Mouse (Mus musculus) kidney, embryonic 15.5 days (tissue): ENCODE data around the gene Acot5. TPM values are rescaled to one million over a fixed set of nuclear protein-coding genes. Genes with fewer than 3 reads are reported as not detected.
"Not testable (repeated sequence)": the region's sequence is repeated elsewhere in the genome, so short reads cannot be mapped to it uniquely, and the experiment has no call there.

ENCODE experiments used
- ATAC-seq: fragments of 200-750 bp; cut with Nextera tagmentation; replicated peaks from 2 replicates; pipeline ENCODE4 v1.8.0; 2017; ENCODE audit warnings: moderate TSS enrichment; ENCODE audit not compliant: low FRiP score
- H3K27ac ChIP-seq: fragments of 300-500 bp; sonication (generic); 2 replicates; pipeline ENCODE4 v1.5.1; 2015; ENCODE audit warnings: mild to moderate bottlenecking, inconsistent platforms
- H3K27me3 ChIP-seq: fragments of 300-500 bp; sonication (generic); 2 replicates; pipeline ENCODE4 v1.6.1; 2015; ENCODE audit warnings: inconsistent platforms
- H3K36me3 ChIP-seq: fragments of 300-500 bp; sonication (generic); 2 replicates; pipeline ENCODE4 v1.6.1; 2015; ENCODE audit warnings: inconsistent platforms
- H3K4me1 ChIP-seq: fragments of 300-500 bp; sonication (generic); 2 replicates; pipeline ENCODE4 v1.6.1; 2015; ENCODE audit warnings: inconsistent platforms
- H3K4me2 ChIP-seq: fragments of 300-500 bp; sonication (generic); 2 replicates; pipeline ENCODE4 v1.6.1; 2015; ENCODE audit warnings: moderate library complexity, mild to moderate bottlenecking, inconsistent platforms
- H3K4me3 ChIP-seq: fragments of 300-500 bp; sonication (generic); replicated peaks from 2 replicates; pipeline ENCODE4 v1.5.1; 2015; ENCODE audit warnings: mild to moderate bottlenecking, inconsistent platforms
- H3K9ac ChIP-seq: fragments of 300-500 bp; sonication (generic); 2 replicates; pipeline ENCODE4 v1.6.1; 2015; ENCODE audit warnings: mild to moderate bottlenecking, inconsistent platforms
- H3K9me3 ChIP-seq: fragments of 300-500 bp; sonication (generic); replicated peaks from 2 replicates; pipeline ENCODE4 v1.6.1; 2016; ENCODE audit warnings: inconsistent platforms
- WGBS: fragments of 180-500 bp; shearing (Covaris S2); methylation state at CpG from one replicate; pipeline ENCODE4 v1.1.7; 2015; ENCODE audit warnings: mixed read lengths; 5-methylcytosine and 5-hydroxymethylcytosine counted together
- polyA plus RNA-seq: library from polyadenylated mRNA; unstranded; fragments of >200 nt; fragmentation: Nextera tagmentation; extraction: Ambion mirVana; gene quantifications from 2 replicates; pipeline ENCODE4 v1.2.1, GENCODE M21; 2015

Acot5 gene
- polyA plus RNA-seq, 1 experiment from 2014 or later: not detected

DNA sequence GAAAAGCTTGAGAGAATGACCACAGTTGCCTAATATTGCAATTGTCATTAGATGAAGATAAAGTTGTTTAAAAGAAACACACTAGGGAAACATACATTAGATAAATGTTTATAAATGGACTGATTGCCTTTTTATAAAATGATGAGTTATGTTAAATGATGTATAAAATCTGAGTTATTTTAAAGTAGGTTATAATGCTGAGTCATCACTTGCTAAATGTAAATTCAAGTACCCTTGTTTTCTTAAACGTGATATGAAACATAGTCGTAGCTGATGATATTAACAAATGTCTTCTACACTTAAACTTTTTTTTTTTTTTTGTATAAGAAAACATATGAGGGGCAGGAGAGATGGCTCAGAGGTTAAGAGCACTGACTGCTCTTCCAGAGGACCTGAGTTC, 5.3 kb upstream of the Acot5 start:
- Histone ChIP-seq H3K27ac (no peak overlapping the region), H3K27me3 (peaks cover 27% of the 10 kb centered on the region), H3K9ac (no peak overlapping the region), H3K36me3 (no peaks in the 10 kb centered on the region), H3K4me2 (no peak overlapping the region), H3K9me3 (no peaks in the 10 kb centered on the region), H3K4me3 (no peak overlapping the region), H3K4me1 (no peaks in the 10 kb centered on the region)
- WGBS: 85% methylated on average over 2 of the region's 2 CpGs
- no peak for ATAC-seq

DNA sequence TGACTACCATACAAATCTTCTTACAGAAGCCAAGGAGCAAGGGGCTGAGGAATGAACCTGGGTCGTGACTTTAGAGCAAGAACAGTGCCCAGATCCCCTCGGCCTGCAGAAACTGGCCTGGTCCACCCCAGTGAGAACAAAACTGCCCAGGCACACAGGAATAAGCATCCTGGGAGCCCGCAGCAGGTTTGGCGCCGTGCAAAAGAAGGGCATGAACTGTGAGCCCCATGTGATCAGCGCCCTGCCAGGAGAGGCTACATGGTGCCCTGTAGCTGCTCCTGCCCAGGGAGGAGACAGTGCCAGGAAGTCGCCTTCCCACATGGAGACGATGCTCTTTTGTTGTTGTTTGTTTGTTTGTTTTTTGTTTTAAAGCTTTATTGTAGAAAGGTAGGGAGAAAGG, 4.5 kb upstream of the Acot5 start:
- Histone ChIP-seq H3K4me3 (no peak overlapping the region), H3K9ac (no peak overlapping the region), H3K27me3 (peaks cover 33% of the 10 kb centered on the region), H3K27ac (no peak overlapping the region), H3K4me1 (peaks cover 7% of the 10 kb centered on the region), H3K36me3 (no peaks in the 10 kb centered on the region), H3K9me3 (no peaks in the 10 kb centered on the region), H3K4me2 (no peak overlapping the region)
- ATAC-seq: no peak
- 74% methylated on average over 8 of the region's 8 CpGs for WGBS

DNA sequence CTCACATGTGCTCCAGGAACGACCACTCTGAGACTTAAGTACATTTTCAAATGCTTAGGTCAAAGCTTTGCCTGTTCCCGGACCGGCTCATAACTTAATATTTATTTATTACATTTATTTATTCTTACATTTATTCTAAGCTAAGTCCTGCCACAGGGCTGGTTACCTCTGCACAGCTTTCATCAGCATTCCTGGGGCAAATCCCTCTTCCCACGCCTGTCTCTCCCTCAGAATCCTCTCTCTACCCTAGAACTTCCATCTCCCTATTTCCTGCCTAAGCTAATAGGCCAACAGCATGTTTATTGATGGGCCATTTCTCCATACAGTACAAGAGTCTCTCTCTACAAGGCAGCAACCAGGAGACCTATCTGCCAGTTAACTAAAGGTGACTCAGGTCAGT, 1.4 kb upstream of the Acot5 start:
- ATAC-seq: no peak
- H3K4me1 ChIP-seq: peaks cover 10% of the 10 kb centered on the region
- no peaks in the 10 kb centered on the region for H3K9me3 ChIP-seq
- no peak overlapping the region for H3K4me2 ChIP-seq
- H3K27ac ChIP-seq: no peak overlapping the region
- no peak overlapping the region for H3K9ac ChIP-seq
- no peaks in the 10 kb centered on the region for H3K36me3 ChIP-seq
- 82% methylated on average over 4 of the region's 4 CpGs for WGBS
- peaks cover 48% of the 10 kb centered on the region for H3K27me3 ChIP-seq
- H3K4me3 ChIP-seq: no peak overlapping the region

DNA sequence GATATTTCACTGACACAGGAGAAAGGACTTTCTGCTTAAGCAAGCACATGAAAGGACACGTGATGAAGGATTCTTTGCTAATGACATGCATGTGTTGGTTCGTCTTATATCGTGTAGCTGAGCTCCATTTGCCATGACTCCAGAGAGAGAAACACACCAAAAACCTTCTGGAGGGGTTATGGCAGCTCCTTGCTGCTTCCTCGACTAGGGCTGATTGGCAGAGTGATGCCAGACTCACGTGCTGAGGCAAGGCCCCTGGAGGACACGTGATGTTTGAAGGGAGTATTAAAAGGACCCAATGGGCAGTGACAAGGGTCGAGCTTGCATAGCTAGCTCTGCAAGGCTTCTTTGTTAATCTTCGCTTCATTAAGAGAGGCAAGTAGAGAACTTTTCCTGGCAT, 829 bp upstream of the Acot5 start:
- H3K4me1 ChIP-seq: peaks cover 10% of the 10 kb centered on the region
- H3K27ac ChIP-seq: no peak overlapping the region
- peaks cover 48% of the 10 kb centered on the region for H3K27me3 ChIP-seq
- H3K9me3 ChIP-seq: no peaks in the 10 kb centered on the region
- H3K4me2 ChIP-seq: no peak overlapping the region
- H3K4me3 ChIP-seq: no peak overlapping the region
- ATAC-seq: no peak
- WGBS: 71% methylated on average over 8 of the region's 8 CpGs
- no peaks in the 10 kb centered on the region for H3K36me3 ChIP-seq
- H3K9ac ChIP-seq: no peak overlapping the region

DNA sequence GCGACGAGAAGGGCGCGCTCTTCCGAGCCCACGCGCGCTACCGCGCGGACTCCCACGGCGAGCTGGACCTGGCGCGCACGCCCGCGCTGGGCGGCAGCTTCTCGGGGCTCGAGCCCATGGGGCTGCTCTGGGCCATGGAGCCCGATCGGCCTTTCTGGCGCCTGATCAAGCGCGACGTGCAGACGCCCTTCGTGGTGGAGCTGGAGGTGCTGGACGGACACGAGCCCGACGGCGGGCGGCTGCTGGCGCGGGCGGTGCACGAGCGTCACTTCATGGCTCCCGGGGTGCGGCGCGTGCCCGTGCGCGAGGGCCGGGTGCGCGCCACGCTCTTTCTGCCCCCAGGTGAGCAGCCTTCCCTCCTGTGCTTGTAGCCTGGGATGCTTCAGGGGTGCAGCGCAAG, 457 bp downstream of the Acot5 start:
- H3K36me3 ChIP-seq, H3K27ac ChIP-seq, ATAC-seq, H3K9ac ChIP-seq, H3K9me3 ChIP-seq: not testable (repeated sequence)
- Histone ChIP-seq H3K4me1 (peaks cover 10% of the 10 kb centered on the region), H3K4me2 (peak overlapping the region; percentile 76), H3K4me3 (peak overlapping the region; percentile 44), H3K27me3 (peaks cover 46% of the 10 kb centered on the region)
- WGBS: under 1% methylated on average over 47 of the region's 52 CpGs

DNA sequence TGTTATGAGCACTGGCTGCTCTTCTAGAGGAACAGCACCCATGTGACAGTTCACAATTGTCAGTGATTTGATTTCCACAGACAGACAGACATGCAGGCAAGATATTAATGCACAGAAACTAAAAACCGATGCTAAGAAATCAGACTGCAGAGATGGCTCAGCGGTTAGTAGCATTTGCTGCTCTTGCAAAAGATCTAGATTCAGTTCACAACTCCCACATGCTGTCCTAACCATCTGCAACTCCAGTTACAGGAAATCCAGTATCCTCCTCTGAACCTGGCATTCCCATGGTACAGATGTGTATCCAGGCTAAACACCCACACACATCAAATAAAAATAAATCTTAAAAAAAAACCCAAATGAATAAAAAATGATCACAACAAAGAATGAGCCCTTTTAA, 2.6 kb downstream of the Acot5 start:
- no peak overlapping the region for H3K9ac ChIP-seq
- H3K4me2 ChIP-seq: no peak overlapping the region
- WGBS: 80% methylated on average over 2 of the region's 2 CpGs
- H3K9me3 ChIP-seq: no peaks in the 10 kb centered on the region
- no peaks in the 10 kb centered on the region for H3K36me3 ChIP-seq
- no peak overlapping the region for H3K27ac ChIP-seq
- H3K4me3 ChIP-seq: no peak overlapping the region
- no peak for ATAC-seq
- H3K27me3 ChIP-seq: peaks cover 42% of the 10 kb centered on the region
- H3K4me1 ChIP-seq: peaks cover 10% of the 10 kb centered on the region

DNA sequence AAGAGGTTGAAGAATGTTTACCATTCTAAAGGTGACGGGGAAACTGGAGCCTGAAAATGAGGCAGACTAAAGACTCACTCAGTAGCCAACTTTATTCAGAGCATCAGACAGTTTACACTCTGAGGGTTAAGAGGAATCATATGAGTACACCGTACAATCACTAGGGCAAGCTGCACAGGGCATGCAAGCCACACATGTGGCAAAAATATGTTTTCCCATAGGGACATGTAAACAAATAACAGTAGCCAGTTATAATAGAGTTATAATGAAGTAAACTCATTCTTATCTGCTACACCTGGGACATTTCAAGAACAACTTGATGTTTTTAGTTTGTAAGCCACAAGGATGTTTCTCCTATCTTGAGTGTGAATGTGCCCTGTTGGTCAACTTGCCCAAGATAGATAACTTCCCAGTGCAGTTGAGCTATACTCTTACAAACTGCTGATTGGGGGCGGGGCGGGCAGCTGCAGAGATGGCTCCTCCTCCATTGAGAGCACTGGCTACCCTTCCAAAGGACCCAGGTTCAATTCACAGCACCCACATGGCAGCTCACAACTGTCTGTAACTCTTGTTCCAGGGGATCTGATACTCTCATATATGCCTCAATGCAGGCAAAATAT, 8.4 kb downstream of the Acot5 start:
- no peak for ATAC-seq
- Histone ChIP-seq H3K9ac (no peak overlapping the region), H3K9me3 (no peaks in the 10 kb centered on the region), H3K4me3 (no peak overlapping the region), H3K27me3 (no peaks in the 10 kb centered on the region), H3K27ac (no peak overlapping the region), H3K36me3 (no peaks in the 10 kb centered on the region), H3K4me2 (no peak overlapping the region), H3K4me1 (no peaks in the 10 kb centered on the region)
- 93% methylated on average over 4 of the region's 4 CpGs for WGBS

DNA sequence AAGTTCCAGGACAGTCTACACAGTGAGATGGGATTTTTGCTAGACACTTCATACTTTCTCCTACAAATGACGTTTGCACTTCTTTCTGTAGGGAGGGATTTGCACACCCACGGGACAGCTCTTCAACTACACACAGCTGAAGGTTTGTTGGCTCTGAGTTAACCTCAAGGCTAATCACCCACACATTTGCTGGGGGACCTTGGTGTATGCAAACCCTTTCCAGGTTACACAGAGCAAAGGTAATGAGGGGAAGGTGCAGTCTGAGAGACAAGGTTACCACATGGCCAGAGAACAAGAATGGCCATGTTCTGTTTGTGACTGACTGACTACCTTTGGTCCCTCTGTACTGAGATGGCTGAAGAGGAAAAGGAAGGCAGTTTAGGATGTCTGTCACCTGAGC, 14.7 kb downstream of the Acot5 start:
- no peak overlapping the region for H3K4me3 ChIP-seq
- no peak overlapping the region for H3K27ac ChIP-seq
- H3K36me3 ChIP-seq: no peaks in the 10 kb centered on the region
- no peak overlapping the region for H3K9ac ChIP-seq
- 84% methylated on average over 2 of the region's 2 CpGs for WGBS
- no peaks in the 10 kb centered on the region for H3K9me3 ChIP-seq
- H3K4me2 ChIP-seq: no peak overlapping the region
- no peak for ATAC-seq
- H3K4me1 ChIP-seq: no peaks in the 10 kb centered on the region
- no peaks in the 10 kb centered on the region for H3K27me3 ChIP-seq

DNA sequence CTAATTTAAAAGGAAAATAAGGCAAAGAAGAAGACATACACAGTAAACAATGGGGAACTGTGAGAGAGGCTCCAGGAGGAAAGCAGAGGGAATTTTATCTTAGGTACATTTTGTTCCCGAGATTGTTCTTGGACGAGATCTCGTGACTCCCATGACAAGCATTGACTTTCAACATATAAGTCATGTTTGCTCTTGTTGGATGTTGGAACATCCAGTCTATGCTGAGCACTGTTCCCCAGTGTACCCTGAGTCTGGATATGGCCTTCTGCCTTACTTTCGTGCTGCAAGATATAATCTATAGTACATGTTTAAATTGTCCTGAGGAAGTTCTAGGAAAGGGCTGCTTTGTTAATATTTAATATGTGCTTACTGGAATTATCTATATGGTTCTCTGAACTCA, 15.5 kb downstream of the Acot5 start:
- Histone ChIP-seq H3K9me3 (peaks cover under 1% of the 10 kb centered on the region; the same call in 1 of the 2 replicates), H3K27ac (no peak overlapping the region), H3K9ac (no peak overlapping the region), H3K4me3 (no peak overlapping the region), H3K4me1 (no peaks in the 10 kb centered on the region), H3K4me2 (no peak overlapping the region), H3K27me3 (no peaks in the 10 kb centered on the region), H3K36me3 (no peaks in the 10 kb centered on the region)
- 80% methylated on average over 4 of the region's 4 CpGs for WGBS
- ATAC-seq: no peak

DNA sequence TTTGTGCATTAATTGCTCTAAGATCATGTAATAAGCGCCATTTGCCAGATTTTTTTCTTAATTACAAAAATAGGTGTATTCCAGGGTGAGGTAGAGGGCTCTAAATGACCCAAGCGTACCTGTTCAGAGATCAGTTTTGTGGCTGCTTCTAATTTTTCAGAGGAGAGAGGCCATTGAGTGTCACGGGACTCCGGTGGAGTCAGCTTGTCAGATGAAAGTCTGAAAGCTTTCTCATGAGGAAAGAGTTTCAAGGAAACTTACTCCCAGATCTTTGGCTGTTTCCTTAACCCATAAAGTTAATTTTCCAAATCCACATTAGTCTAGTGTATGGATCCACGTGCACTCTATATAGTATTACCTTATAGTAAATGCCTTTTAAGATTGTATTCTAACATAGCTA, 25.5 kb downstream of the Acot5 start:
- 91% methylated on average over 5 of the region's 5 CpGs for WGBS
- not testable (repeated sequence) for H3K27ac ChIP-seq, H3K4me3 ChIP-seq, H3K4me2 ChIP-seq, H3K36me3 ChIP-seq, H3K27me3 ChIP-seq, ATAC-seq, H3K4me1 ChIP-seq, H3K9ac ChIP-seq
- H3K9me3 ChIP-seq: peaks cover 18% of the 10 kb centered on the region

DNA sequence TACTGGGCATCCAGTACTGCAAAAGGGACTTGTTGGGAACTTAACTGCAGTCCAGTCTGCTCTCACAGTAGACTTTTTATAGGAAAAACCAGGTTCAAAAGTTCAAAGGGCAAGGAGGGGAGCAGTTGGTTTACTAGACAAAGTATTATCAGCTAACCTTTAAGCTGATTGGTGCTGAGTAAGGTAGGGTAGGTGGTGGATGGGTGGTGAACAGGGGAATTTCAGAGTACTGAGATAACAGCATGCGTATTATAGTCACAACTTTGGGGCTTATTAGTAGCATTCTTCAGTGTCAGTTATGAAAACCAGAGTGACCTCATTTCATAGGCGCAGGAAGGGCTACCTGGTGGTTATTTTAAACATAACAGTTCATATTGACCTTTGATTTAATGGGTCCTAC, 30.5 kb downstream of the Acot5 start:
- Histone ChIP-seq H3K36me3 (no peaks in the 10 kb centered on the region), H3K9me3 (no peaks in the 10 kb centered on the region), H3K27ac (no peak overlapping the region), H3K9ac (no peak overlapping the region), H3K27me3 (no peaks in the 10 kb centered on the region), H3K4me2 (no peak overlapping the region), H3K4me1 (peaks cover 7% of the 10 kb centered on the region; the same call in 1 of the 2 replicates), H3K4me3 (no peak overlapping the region)
- WGBS: 96% methylated on average over 2 of the region's 2 CpGs
- 0 out of 2 replicates have a peak, but pooled peaks have one; percentile 25 for ATAC-seq

DNA sequence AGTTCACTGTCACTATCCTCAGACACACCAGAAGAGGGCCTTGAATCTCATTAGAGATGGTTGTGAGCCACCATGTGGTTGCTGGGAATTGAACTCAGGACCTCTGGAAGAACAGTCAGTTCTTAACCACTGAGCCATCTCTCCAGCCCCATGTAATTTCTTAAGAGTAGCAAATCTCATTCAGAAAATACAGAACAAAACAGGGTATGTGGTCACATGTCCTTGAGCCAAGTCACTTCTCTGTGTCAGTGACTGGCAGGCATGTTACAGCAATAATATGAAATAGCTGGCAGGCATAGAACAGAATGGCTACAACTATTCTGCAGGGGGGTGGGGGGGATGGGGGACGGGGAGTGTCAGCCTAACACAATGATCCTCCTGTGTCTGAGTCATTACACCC, 30.9 kb downstream of the Acot5 start:
- H3K36me3 ChIP-seq: no peaks in the 10 kb centered on the region
- H3K4me2 ChIP-seq: peak overlapping the region; percentile 92
- no peaks in the 10 kb centered on the region for H3K27me3 ChIP-seq
- ATAC-seq: no peak
- WGBS: 55% methylated on average over 1 of the region's 1 CpGs
- H3K9me3 ChIP-seq: no peaks in the 10 kb centered on the region
- H3K9ac ChIP-seq: no peak overlapping the region
- H3K4me1 ChIP-seq: peaks cover 7% of the 10 kb centered on the region; the same call in 1 of the 2 replicates
- peak overlapping the region; percentile 57; the same call in 1 of the 2 replicates for H3K4me3 ChIP-seq
- no peak overlapping the region for H3K27ac ChIP-seq
